Mouse (Mus musculus) kidney, adult 2 months (tissue): ENCODE data around the gene B3gnt9.

Experiments
- CTCF ChIP-seq: fragments of 200-500 bp; conservative IDR thresholded peaks from 2 replicates; pipeline ENCODE4 v1.5.1; 2011; ENCODE audit warnings: low read depth, mild to moderate bottlenecking, control low read depth, low read length, moderate library complexity, mixed read lengths; ENCODE audit not compliant: insufficient read depth, insufficient read length
- POLR2A ChIP-seq: fragments of 200-500 bp; IDR thresholded peaks from one replicate; pipeline ENCODE4 v1.6.1; 2011; ENCODE audit warnings: low read depth, low read length, control low read depth

DNA sequence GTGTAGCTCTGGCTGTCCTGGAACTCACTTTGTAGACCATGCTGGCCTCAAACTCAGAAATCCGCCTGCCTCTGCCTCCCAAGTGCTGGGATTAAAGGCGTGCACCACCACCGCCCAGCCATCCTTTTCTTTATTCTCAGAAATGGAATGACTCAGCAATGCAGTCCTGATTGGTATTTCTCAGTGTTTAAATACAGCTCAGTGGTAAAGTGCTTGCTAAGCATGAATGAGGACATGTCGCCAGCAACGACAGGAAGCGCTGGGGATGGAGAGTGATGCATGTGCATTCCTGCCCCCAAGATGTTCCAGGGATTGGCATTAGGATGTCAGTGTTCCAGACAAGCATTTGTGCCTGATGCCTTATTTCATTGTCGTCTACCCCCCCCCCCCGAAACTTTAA, 48.4 kb upstream of the B3gnt9 start:
- no peak for TF ChIP-seq POLR2A
- no peak for TF ChIP-seq CTCF
